Mouse (Mus musculus): ENCODE results near the gene Acot11. TPM values are rescaled to one million over a fixed set of nuclear protein-coding genes. Genes with fewer than 3 reads are reported as not detected.

The Acot11 gene
- total RNA-seq, 2 experiments from 2014 or later = 34.3 to 39.8 TPM

DNA sequence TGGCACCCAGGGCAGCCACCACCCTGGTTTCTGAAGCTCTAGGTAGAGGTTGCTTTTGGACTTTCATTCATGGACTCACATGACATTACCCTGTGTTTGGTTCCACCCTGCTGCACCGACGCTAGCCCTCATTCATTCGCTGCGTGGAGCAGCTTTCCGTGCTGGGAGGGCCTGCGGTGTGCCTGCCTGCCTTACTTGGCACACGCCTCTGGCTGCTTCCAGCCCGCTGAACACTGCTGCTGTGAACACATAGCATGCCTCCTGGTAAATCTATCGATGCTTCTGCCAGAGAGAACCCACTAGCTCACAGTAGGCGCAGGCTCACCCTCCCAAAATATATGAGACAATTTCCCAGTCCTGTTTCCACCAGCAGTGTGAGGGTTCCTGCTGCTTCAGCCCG lies 100.4 kb downstream of the Acot11 start:
- intact Hi-C loops (cut with DNase I) = loop anchor here (10.0 kb wide), 1 partner anchor 230 kb away; no protein-coding TSS in a partner anchor
- DNase-seq = no peak

DNA sequence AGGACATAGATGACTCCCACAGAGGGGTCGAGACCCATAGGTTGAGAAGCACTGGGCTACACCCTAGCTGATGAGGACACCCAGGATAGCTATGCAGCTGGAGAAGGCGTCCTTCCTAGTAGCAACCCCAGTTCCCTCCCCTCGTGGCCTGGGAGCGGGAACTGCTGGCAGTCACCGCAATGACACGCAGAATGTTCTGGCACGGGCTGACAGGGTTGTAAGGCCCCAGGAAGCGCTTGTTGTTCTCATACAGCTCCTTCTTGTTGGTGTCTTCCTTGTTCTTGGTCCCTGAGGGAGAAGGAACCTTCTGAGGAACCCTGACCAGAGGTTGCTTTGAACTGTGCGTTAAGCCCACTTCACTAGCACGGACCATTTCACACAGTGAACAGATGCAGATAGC lies 100.8 kb downstream of the Acot11 start:
- intact Hi-C loops (cut with DNase I) = loop anchor here (10.0 kb wide), 1 partner anchor 229 kb away; no protein-coding TSS in a partner anchor
- DNase-seq = no peak

DNA sequence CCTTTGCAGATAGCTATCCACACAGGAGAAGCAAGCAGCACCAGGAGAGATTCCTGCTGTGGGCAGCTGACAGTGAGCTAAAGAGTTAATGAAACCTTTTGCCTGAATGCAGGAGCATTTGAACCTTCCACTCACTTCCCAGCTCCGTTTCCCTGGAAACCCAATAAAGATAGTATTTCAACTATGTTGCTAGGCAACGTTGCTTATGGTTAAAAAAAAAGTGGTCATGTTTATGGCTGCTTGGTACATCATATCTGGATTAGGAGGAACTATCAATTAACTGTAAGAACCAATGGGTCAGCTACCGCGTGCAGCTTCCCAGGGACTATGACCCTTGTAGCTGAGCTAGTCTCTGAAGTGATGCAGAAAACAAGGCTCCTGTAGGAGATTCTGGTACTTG lies 104.0 kb downstream of the Acot11 start:
- intact Hi-C loops (cut with DNase I) = loop anchor here (10.0 kb wide), 1 partner anchor 226 kb away; no protein-coding TSS in a partner anchor
- DNase-seq = no peak

DNA sequence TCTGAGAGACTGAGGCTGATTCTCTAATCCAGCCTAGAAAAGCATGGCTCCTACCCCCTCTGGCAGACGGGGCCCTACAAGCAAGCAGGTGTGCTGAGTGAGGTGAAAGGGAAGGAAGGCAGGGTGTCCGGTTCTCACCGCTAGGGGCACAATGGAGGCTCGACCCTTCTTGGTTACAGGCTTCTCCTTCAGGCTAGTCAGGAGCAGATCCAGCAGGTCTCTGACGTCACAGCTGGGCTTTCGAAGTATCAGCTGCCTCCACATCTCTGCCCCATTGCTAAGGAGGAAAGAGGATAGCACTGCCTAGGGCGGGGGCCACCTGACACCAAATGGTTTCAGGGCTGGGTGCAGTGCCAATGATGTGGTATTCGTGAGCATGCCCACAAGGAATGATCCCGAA lies 104.8 kb downstream of the Acot11 start:
- intact Hi-C loops (cut with DNase I) = loop anchor here (10.0 kb wide), 1 partner anchor 225 kb away; no protein-coding TSS in a partner anchor
- no peak for DNase-seq

Other genes with a start within 250 kb of the Acot11 start
- 1 to 10 TPM; 1.4 to 2.3 TPM for gene Dhcr24, start 244.0 kb downstream of the Acot11 start, total RNA-seq (2021)
- gene Lexm, start 187.8 kb downstream of the Acot11 start, total RNA-seq (2021) = not detected
- gene Ttc22, start 182.6 kb downstream of the Acot11 start, total RNA-seq (2021) = not detected
- 1 to 10 TPM; 3.2 to 5.6 TPM for gene Pars2, start 153.9 kb downstream of the Acot11 start, total RNA-seq (2021)
- 10 to 100 TPM; 17.8 to 18.4 TPM for gene Ttc4, start 126.1 kb downstream of the Acot11 start, total RNA-seq (2021)
- gene Mroh7, start 74.1 kb downstream of the Acot11 start, total RNA-seq (2021) = under 1 TPM; 0.08 to 0.27 TPM
- gene Fam151a, start 71.1 kb downstream of the Acot11 start, total RNA-seq (2021) = under 1 TPM; 0.27 to 0.86 TPM
- 10 to 100 TPM; 38.7 to 39.4 TPM for gene Ssbp3, start 105.7 kb upstream of the Acot11 start, total RNA-seq (2021)

All from heart, postnatal 36 days (tissue).